Mouse (Mus musculus) liver, embryonic 12.5 days (tissue): ENCODE measurements around the gene Dgki. TPM values are rescaled to one million over a fixed set of nuclear protein-coding genes. Genes with fewer than 3 reads are reported as not detected.

Experiments
- ATAC-seq: fragments of 200-750 bp; cut with Nextera tagmentation; 2 replicates; pipeline ENCODE4 v1.8.0; 2017; ENCODE audit warnings: moderate number of reproducible peaks, mild to moderate bottlenecking, moderate library complexity
- H3K27ac ChIP-seq: fragments of 300-500 bp; sonication (generic); 2 replicates; pipeline ENCODE4 v1.5.1; 2016; ENCODE audit warnings: mild to moderate bottlenecking
- H3K27me3 ChIP-seq: fragments of 300-500 bp; sonication (generic); replicated peaks from 2 replicates; pipeline ENCODE4 v1.6.1; 2016; ENCODE audit warnings: mild to moderate bottlenecking, moderate library complexity
- H3K36me3 ChIP-seq: fragments of 300-500 bp; sonication (generic); 2 replicates; pipeline ENCODE4 v1.6.1; 2016; ENCODE audit warnings: mild to moderate bottlenecking, moderate library complexity
- H3K4me1 ChIP-seq: fragments of 300-500 bp; sonication (generic); 2 replicates; pipeline ENCODE4 v1.6.1; 2016
- H3K4me2 ChIP-seq: fragments of 300-500 bp; sonication (generic); 2 replicates; pipeline ENCODE4 v1.6.1; 2016; ENCODE audit warnings: mild to moderate bottlenecking, moderate library complexity
- H3K4me3 ChIP-seq: fragments of 300-500 bp; sonication (generic); 2 replicates; pipeline ENCODE4 v1.5.1; 2016; ENCODE audit warnings: mild to moderate bottlenecking, moderate library complexity
- H3K9ac ChIP-seq: fragments of 300-500 bp; sonication (generic); 2 replicates; pipeline ENCODE4 v1.6.1; 2016; ENCODE audit warnings: mild to moderate bottlenecking, moderate library complexity
- H3K9me3 ChIP-seq: fragments of 300-500 bp; sonication (generic); replicated peaks from 2 replicates; pipeline ENCODE4 v1.6.1; 2016; ENCODE audit warnings: mild to moderate bottlenecking, moderate library complexity
- WGBS: fragments of 180-500 bp; shearing (Covaris S2); methylation state at CpG from one replicate; pipeline ENCODE4 v1.1.7; 2016; ENCODE audit not compliant: insufficient replicate concordance; 5-methylcytosine and 5-hydroxymethylcytosine counted together
- polyA plus RNA-seq: library from polyadenylated mRNA; unstranded; fragments of >200 nt; fragmentation: Nextera tagmentation; extraction: Ambion mirVana; gene quantifications from 2 replicates; pipeline ENCODE4 v1.2.1, GENCODE M21; 2016

Dgki gene
- polyA plus RNA-seq, 1 experiment from 2014 or later: 0.06 TPM

DNA sequence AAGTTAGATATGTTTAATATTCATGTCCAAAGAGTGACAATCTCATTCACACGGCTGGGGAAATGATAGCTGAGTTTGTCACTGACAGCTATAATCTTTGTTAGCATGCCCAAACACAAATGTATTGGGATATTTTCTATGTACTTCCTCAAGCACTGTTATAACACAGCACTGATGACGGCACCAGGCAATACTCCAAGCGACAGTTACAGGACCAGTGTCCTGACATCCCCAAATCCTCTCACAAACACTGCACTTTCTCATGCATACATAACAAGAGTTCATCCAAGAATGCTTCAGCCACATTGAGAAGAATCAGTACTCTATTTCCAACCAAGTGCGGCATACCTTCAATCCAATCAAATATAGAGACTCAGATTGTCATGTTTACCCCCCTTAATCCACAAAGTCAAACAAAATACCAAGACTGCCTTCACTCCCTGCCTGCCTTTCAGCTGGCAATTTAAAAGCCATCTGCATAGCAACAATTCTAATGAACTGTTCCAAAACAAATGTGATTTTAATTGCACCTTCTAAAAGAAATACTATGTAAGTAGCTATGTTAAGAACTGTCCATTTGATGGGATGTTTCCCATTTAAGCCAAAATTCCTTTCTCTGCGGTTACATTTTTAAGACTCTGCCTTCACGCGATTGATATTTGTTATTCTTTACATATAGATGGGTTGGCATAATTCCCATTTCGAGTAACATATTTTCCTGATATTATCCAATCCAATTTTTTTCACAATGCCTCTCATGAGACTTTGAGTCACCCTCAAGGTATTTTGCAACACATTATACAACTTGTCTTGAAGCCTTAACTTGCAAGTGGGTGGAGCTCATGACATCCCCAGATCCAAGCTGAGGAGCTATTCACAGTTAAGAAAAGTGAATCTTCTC is 273.4 kb downstream of the Dgki start:
- no peak overlapping the region for H3K4me2 ChIP-seq
- WGBS: 74% methylated on average over 8 of the region's 8 CpGs

DNA sequence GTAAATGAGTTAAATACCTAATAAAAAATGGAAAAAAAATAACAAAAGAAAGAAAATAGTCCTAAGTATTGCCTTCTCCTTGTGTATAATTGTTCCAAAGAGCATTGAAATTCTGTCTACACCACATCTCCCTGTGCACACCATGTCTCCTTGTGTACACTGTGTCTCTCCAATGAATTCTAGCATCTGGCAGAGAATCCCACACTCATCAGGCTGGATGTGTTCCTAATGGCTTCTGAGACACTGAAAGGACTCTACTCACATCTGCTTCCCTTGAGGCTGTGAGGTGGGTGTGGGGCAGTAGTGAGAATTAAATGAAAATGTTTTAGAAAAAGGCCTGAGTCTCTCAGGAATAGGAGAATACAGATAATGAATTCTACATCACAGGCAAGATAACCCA is 283.9 kb downstream of the Dgki start:
- H3K36me3 ChIP-seq: no peaks in the 10 kb centered on the region
- no peaks in the 10 kb centered on the region for H3K9me3 ChIP-seq
- ATAC-seq: no peak
- H3K4me3 ChIP-seq: no peak overlapping the region
- no peaks in the 10 kb centered on the region for H3K27me3 ChIP-seq
- no peaks in the 10 kb centered on the region for H3K4me1 ChIP-seq
- no peak overlapping the region for H3K9ac ChIP-seq
- H3K27ac ChIP-seq: no peak overlapping the region
- no peak overlapping the region for H3K4me2 ChIP-seq

More for the DNA sequence above, 273.4 kb downstream of the Dgki start:
- ATAC-seq: no peak
- no peaks in the 10 kb centered on the region for H3K27me3 ChIP-seq
- no peaks in the 10 kb centered on the region for H3K9me3 ChIP-seq
- no peak overlapping the region for H3K27ac ChIP-seq
- no peaks in the 10 kb centered on the region for H3K4me1 ChIP-seq
- H3K36me3 ChIP-seq: no peaks in the 10 kb centered on the region
- H3K9ac ChIP-seq: no peak overlapping the region
- no peak overlapping the region for H3K4me3 ChIP-seq

DNA sequence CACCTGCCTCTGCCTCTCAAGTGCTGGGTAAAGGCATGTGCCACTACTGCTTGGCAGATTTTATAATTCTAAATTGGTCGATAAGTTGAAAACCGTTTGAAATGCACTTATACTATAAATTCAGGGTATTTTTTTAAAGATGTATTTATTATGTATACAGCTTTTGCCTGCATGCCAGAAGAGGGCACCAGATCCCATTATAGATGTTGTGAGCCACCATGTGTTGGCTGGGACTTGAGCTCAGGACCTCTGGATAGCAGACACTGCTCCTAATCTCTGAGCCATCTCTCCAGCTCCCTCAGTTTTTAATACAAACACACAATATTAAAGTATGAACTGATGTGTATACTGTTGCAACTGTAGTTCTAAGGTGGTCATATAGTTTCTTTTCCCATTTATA is 288.4 kb downstream of the Dgki start:
- H3K4me2 ChIP-seq: no peak overlapping the region
- H3K36me3 ChIP-seq: no peaks in the 10 kb centered on the region
- 52% methylated on average over 2 of the region's 2 CpGs for WGBS
- no peak for ATAC-seq
- H3K4me1 ChIP-seq: no peaks in the 10 kb centered on the region
- H3K9ac ChIP-seq: no peak overlapping the region
- H3K27me3 ChIP-seq: no peaks in the 10 kb centered on the region
- no peaks in the 10 kb centered on the region for H3K9me3 ChIP-seq
- H3K27ac ChIP-seq: no peak overlapping the region
- no peak overlapping the region for H3K4me3 ChIP-seq

DNA sequence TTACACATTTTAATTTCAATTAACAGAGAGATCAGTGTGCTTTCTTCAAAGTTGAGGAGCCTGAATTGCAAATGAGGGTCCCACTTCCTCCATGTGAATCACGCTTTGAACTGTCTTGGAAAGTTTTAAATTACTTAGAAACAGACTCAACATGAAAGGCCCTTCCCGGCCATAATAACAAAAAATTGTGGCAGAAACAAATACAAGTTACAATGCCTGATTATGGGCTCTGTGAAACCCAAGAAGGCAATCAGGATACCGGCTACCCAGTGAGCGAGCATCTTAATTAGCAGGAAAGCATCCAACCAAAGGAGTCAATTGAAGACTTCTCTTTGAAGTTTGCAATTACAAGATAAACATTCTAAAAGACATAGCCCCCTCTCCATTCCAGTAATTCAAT is 292.4 kb downstream of the Dgki start:
- Histone ChIP-seq H3K4me2 (no peak overlapping the region), H3K27ac (no peak overlapping the region), H3K4me3 (no peak overlapping the region), H3K27me3 (no peaks in the 10 kb centered on the region), H3K4me1 (no peaks in the 10 kb centered on the region), H3K9me3 (no peaks in the 10 kb centered on the region), H3K9ac (no peak overlapping the region), H3K36me3 (no peaks in the 10 kb centered on the region)
- no peak for ATAC-seq
- 48% methylated on average over 4 of the region's 4 CpGs for WGBS

DNA sequence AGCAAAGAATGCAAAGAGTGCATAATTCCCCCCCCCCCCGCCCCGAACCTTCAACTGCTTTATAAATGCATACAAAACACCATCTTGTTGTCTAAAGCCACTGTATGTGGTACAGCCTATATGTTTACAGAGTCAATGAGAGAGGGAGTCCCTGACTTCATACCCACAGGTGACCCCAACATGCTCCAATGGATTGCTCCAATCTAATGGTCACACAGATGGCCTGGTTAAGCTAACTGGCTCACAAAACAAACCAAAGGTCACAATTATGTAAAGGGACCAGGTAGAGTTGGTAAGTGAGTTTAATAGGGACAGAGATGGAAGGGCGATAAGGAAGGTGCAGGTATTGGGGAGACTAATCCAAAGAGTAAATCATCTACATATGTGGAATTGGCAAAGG is 295.1 kb downstream of the Dgki start:
- no peak for ATAC-seq
- Histone ChIP-seq H3K27ac (no peak overlapping the region), H3K36me3 (no peaks in the 10 kb centered on the region), H3K27me3 (no peaks in the 10 kb centered on the region), H3K4me2 (no peak overlapping the region), H3K9ac (no peak overlapping the region), H3K4me1 (no peaks in the 10 kb centered on the region), H3K4me3 (no peak overlapping the region), H3K9me3 (no peaks in the 10 kb centered on the region)
- WGBS: 70% methylated on average over 3 of the region's 3 CpGs

DNA sequence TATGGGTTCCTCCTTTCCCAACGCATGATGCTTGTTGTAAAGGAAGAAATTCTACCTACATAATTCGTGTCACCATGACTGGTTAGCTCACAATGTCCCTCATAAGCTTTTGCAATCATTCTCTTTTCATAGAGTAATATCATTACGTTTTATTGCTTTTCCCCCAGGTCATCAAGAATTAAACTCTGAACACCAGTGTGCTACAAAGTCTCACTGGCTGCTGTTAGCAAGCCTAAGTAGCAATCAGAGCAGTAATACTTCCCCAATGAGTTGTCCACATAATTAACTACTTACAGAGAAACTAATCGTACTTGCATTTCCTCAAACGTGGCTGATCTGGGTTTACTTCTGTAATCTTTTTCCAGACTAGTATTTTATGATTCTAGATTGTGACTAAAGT is 296.7 kb downstream of the Dgki start:
- Histone ChIP-seq H3K27me3 (no peaks in the 10 kb centered on the region), H3K4me3 (no peak overlapping the region), H3K9ac (no peak overlapping the region), H3K36me3 (no peaks in the 10 kb centered on the region), H3K9me3 (no peaks in the 10 kb centered on the region), H3K4me1 (no peaks in the 10 kb centered on the region), H3K27ac (no peak overlapping the region), H3K4me2 (no peak overlapping the region)
- no peak for ATAC-seq
- WGBS: 55% methylated on average over 5 of the region's 5 CpGs

DNA sequence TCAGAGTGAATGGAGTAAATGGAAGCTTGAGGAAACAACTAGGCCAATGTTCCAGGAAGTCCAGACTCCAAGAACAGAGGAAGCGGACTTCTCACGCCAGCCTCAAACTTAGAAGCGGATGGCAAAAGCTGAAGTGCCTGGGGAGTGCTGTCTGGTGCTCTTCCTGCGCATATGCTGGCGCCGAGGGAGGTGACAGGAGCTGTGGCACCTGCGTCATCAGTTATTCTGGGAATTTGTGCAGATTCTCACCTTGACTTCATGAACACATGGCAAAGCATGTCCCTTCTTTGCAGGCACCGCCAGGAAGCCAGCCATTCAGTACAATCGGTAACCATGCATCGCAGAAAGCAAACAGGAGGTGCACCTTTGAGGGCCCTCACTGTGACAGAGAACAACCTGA is 301.0 kb downstream of the Dgki start:
- 68% methylated on average over 10 of the region's 10 CpGs for WGBS
- Histone ChIP-seq H3K36me3 (no peaks in the 10 kb centered on the region), H3K9ac (no peak overlapping the region), H3K27ac (no peak overlapping the region), H3K9me3 (no peaks in the 10 kb centered on the region), H3K4me3 (no peak overlapping the region), H3K4me2 (no peak overlapping the region), H3K4me1 (no peaks in the 10 kb centered on the region), H3K27me3 (no peaks in the 10 kb centered on the region)
- ATAC-seq: no peak

DNA sequence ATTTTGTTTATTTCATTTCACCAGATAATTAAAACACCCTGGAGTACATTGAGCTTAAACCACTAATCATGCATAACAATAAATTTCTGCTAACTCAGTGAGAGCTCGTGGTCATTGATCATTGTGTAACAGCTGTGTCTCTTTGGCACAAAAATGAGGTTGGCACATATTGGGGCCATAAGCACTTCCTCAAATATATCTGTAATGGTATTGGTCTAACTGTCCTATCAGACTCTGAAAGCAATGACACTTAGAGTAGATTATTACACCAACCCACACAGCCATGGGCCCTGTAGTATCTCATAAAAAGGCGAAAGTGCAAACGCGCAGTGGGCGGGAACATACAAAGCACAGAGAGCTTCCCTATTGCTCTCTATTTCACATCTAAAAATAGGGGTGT is 305.7 kb downstream of the Dgki start:
- ATAC-seq: no peak
- no peak overlapping the region for H3K4me3 ChIP-seq
- no peaks in the 10 kb centered on the region for H3K36me3 ChIP-seq
- no peak overlapping the region for H3K27ac ChIP-seq
- no peak overlapping the region for H3K9ac ChIP-seq
- no peak overlapping the region for H3K4me2 ChIP-seq
- 80% methylated on average over 5 of the region's 5 CpGs for WGBS
- H3K9me3 ChIP-seq: no peaks in the 10 kb centered on the region
- H3K27me3 ChIP-seq: no peaks in the 10 kb centered on the region
- no peaks in the 10 kb centered on the region for H3K4me1 ChIP-seq

DNA sequence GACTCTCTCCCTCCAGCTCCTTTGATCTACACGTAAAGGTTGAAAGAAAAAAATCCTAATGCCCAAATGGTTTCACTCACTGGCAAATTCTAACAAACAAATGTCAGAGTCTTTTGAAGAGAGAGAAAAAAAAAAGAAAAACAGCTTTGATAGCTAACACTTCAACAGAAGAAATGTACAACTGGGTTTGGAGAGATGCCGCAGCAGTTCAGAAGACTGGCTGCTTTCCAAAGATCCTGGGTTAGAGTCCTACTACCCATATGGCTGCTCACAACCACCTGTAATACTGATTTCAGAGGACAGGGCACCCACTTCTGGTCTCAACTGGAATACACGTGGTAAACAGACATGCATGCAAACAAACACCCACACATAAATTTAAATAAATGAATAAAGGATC is 309.8 kb downstream of the Dgki start:
- no peaks in the 10 kb centered on the region for H3K27me3 ChIP-seq
- no peak overlapping the region for H3K4me2 ChIP-seq
- H3K9me3 ChIP-seq: no peaks in the 10 kb centered on the region
- no peaks in the 10 kb centered on the region for H3K36me3 ChIP-seq
- 65% methylated on average over 3 of the region's 3 CpGs for WGBS
- no peak overlapping the region for H3K27ac ChIP-seq
- no peaks in the 10 kb centered on the region for H3K4me1 ChIP-seq
- no peak overlapping the region for H3K9ac ChIP-seq
- ATAC-seq: no peak
- no peak overlapping the region for H3K4me3 ChIP-seq

DNA sequence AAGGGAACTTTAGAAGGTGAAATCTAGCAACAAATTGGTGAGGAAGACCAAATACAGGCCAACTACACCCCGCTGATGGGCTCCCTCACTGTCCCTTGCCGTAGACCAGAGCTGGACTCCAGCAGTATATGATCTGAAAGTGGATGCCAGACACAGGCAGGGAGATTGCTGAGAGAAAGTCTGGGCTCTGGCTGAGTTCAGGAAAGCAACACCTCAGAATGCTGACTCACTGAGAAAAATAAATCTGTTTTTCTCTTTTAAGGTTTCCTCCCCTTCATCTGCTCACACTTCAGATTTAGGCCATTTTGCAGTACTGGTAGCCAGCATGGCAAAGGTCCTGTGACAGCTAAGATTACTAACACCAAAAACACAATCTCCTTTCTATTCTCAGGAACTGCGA is 311.2 kb downstream of the Dgki start:
- Histone ChIP-seq H3K27ac (no peak overlapping the region), H3K4me2 (no peak overlapping the region), H3K9me3 (no peaks in the 10 kb centered on the region), H3K27me3 (no peaks in the 10 kb centered on the region), H3K4me3 (no peak overlapping the region), H3K9ac (no peak overlapping the region), H3K4me1 (no peaks in the 10 kb centered on the region), H3K36me3 (no peaks in the 10 kb centered on the region)
- 76% methylated on average over 3 of the region's 3 CpGs for WGBS
- no peak for ATAC-seq

DNA sequence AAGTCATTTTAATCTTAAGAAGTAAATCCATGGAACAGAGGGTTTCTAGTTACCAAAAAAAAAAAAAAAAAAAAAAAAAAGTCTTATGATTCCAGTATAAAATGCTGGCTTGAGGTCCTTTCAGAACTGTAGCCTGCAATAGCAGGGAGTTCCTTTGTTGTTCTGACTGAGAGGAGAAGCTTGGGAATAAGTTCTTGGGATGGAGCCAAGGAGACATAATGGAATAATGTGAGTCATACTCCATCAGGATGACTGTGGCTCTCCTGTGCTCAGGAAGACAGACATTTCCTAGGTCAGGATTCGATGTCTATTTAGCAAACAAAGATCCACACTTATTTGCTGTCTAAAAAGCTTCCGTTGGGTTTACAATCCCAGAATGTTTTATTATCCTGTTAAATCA is 318.3 kb downstream of the Dgki start:
- Histone ChIP-seq H3K4me1 (no peaks in the 10 kb centered on the region), H3K27me3 (no peaks in the 10 kb centered on the region), H3K4me3 (no peak overlapping the region), H3K36me3 (no peaks in the 10 kb centered on the region), H3K9me3 (no peaks in the 10 kb centered on the region), H3K9ac (no peak overlapping the region), H3K4me2 (no peak overlapping the region), H3K27ac (no peak overlapping the region)
- ATAC-seq: no peak
- 73% methylated on average over 2 of the region's 2 CpGs for WGBS

DNA sequence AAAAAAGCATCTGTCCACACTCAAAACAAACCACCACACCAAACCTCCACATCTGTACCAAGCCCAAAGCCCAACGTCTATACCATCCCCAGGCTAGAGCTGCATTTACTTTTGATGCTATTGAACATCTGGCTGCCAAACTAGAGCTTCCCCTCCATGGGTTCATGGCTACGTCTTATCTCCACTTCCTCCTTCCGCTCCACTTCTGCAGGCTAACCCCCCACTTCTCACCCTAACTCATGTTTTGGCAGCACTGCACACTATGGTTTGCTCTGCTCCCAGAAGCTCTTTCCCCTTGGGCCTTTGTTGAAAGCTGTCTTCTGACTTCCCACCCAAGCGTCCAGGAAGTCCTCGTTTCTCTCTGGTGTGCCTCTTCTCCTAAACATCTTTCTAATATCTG is 319.5 kb downstream of the Dgki start:
- Histone ChIP-seq H3K27me3 (no peaks in the 10 kb centered on the region), H3K9me3 (no peaks in the 10 kb centered on the region)

DNA sequence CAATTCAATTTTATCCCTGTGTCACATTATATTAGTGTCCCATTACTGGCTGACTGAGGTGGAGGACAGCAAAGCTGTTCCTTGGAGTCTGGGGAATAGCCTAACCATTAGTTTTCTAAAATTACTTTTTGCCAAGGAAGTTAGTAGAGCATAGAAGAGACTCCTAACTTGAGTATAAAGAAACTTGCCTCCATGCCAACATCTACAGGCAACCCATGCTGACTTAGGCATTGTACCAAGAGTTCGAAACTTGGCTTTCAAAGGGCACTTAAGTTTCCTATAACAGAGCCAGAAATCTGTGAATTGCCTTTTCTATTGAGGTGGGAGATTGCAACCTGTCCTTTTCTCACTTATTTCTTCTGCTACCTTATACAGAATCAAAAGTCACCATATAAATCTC is 321.8 kb downstream of the Dgki start:
- H3K36me3 ChIP-seq: no peaks in the 10 kb centered on the region
- H3K9ac ChIP-seq: no peak overlapping the region
- H3K4me2 ChIP-seq: no peak overlapping the region
- H3K4me3 ChIP-seq: no peak overlapping the region
- ATAC-seq: no peak
- no peak overlapping the region for H3K27ac ChIP-seq
- no peaks in the 10 kb centered on the region for H3K27me3 ChIP-seq
- whole genome bisulfite sequencing: 70% methylated on average over 1 of the region's 1 CpGs
- no peaks in the 10 kb centered on the region for H3K9me3 ChIP-seq
- H3K4me1 ChIP-seq: no peaks in the 10 kb centered on the region

More for the DNA sequence above, 319.5 kb downstream of the Dgki start:
- Histone ChIP-seq H3K36me3 (no peaks in the 10 kb centered on the region), H3K4me2 (no peak overlapping the region), H3K4me3 (no peak overlapping the region), H3K27ac (no peak overlapping the region), H3K4me1 (no peaks in the 10 kb centered on the region), H3K9ac (no peak overlapping the region)
- no peak for ATAC-seq
- WGBS: 29% methylated on average over 5 of the region's 5 CpGs
